Mouse (Mus musculus) forebrain, embryonic 16.5 days (tissue): ENCODE measurements at regions not wholly inside any gene's neighbourhood (a gene's known extent, or its start where the extent isn't known, plus 50 kb on each side); places are given as distances from the start of the nearest gene placed in this dataset.

Source experiments
- ATAC-seq: fragments of 200-750 bp; cut with Nextera tagmentation; 2 replicates; pipeline ENCODE4 v1.8.0; 2017; ENCODE audit warnings: mild to moderate bottlenecking, moderate library complexity
- H3K27ac ChIP-seq: fragments of 300-500 bp; sonication (generic); 2 replicates; pipeline ENCODE4 v1.5.1; 2014; ENCODE audit warnings: low read length, control low read depth
- H3K27me3 ChIP-seq: fragments of 300-500 bp; sonication (generic); replicated peaks from 2 replicates; pipeline ENCODE4 v1.6.1; 2014; ENCODE audit warnings: low read length; ENCODE audit not compliant: control insufficient read depth, insufficient read depth
- H3K36me3 ChIP-seq: fragments of 300-500 bp; sonication (generic); 2 replicates; pipeline ENCODE4 v1.6.1; 2014; ENCODE audit not compliant: control insufficient read depth, insufficient read depth
- H3K4me1 ChIP-seq: fragments of 300-500 bp; sonication (generic); replicated peaks from 2 replicates; pipeline ENCODE4 v1.6.1; 2014; ENCODE audit warnings: low read length; ENCODE audit not compliant: control insufficient read depth, insufficient read depth
- H3K4me2 ChIP-seq: fragments of 300-500 bp; sonication (generic); 2 replicates; pipeline ENCODE4 v1.6.1; 2014; ENCODE audit warnings: mild to moderate bottlenecking, low read length, control low read depth
- H3K4me3 ChIP-seq: fragments of 300-500 bp; sonication (generic); replicated peaks from 2 replicates; pipeline ENCODE4 v1.5.1; 2014; ENCODE audit warnings: mild to moderate bottlenecking, low read length, control low read depth
- H3K9ac ChIP-seq: fragments of 300-500 bp; sonication (generic); replicated peaks from 2 replicates; pipeline ENCODE4 v1.6.1; 2014; ENCODE audit warnings: low read depth, low read length, control low read depth
- H3K9me3 ChIP-seq: fragments of 300-500 bp; sonication (generic); 2 replicates; pipeline ENCODE4 v1.6.1; 2016; ENCODE audit warnings: low read length; ENCODE audit not compliant: control insufficient read depth
- WGBS: fragments of 180-500 bp; shearing (Covaris S2); extraction: QIAGEN DNeasy Blood & Tissue Kit; methylation state at CpG from one replicate; pipeline ENCODE4 v1.1.7; 2014; 5-methylcytosine and 5-hydroxymethylcytosine counted together

DNA sequence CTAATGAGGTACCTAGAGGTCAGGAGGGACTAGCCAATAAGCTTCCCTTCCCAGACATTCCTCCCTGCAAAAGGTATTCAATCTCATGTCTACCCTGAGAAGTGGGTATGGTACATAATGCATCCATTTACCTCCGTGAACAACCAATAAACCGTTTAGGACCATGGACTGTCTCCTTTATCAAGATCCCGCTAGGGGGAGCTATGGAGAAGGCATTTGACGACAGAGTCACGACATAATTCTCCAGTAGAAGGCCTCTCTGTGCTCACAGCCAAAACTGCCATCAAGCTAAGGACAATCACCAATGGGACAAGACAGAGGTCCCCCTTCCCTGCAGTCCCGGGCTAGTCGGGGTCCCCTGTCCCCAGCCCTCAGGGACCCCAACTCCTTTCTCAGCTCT is 273.5 kb upstream of the Mon1b start:
- Histone ChIP-seq H3K4me1 (no peaks in the 10 kb centered on the region), H3K9ac (no peak overlapping the region), H3K4me3 (no peak overlapping the region), H3K27ac (no peak overlapping the region), H3K27me3 (no peaks in the 10 kb centered on the region), H3K4me2 (no peak overlapping the region), H3K9me3 (no peaks in the 10 kb centered on the region), H3K36me3 (no peaks in the 10 kb centered on the region)
- no peak for ATAC-seq
- 61% methylated on average over 7 of the region's 7 CpGs for WGBS

- WGBS = 95% methylated on average over 13 of the region's 13 CpGs
- Histone ChIP-seq H3K27me3 (no peaks in the 10 kb centered on the region), H3K9ac (no peak overlapping the region), H3K36me3 (no peaks in the 10 kb centered on the region), H3K9me3 (no peaks in the 10 kb centered on the region), H3K27ac (no peak overlapping the region), H3K4me2 (no peak overlapping the region), H3K4me3 (no peak overlapping the region), H3K4me1 (no peaks in the 10 kb centered on the region)
- no peak for ATAC-seq
Observed at GRCm38 (mm10) chr8:113364181-113364580, 271.2 kb upstream of the Mon1b start.

GRCm38 (mm10) chr8:113383517-113383916 is 251.9 kb upstream of the Mon1b start:
- 31% methylated on average over 3 of the region's 3 CpGs for WGBS
- no peaks in the 10 kb centered on the region for H3K4me1 ChIP-seq
- no peak overlapping the region for H3K27ac ChIP-seq
- H3K27me3 ChIP-seq = no peaks in the 10 kb centered on the region
- H3K4me3 ChIP-seq = no peak overlapping the region
- H3K36me3 ChIP-seq = no peaks in the 10 kb centered on the region
- ATAC-seq = no peak
- H3K9me3 ChIP-seq = no peaks in the 10 kb centered on the region
- H3K9ac ChIP-seq = no peak overlapping the region
- no peak overlapping the region for H3K4me2 ChIP-seq

DNA sequence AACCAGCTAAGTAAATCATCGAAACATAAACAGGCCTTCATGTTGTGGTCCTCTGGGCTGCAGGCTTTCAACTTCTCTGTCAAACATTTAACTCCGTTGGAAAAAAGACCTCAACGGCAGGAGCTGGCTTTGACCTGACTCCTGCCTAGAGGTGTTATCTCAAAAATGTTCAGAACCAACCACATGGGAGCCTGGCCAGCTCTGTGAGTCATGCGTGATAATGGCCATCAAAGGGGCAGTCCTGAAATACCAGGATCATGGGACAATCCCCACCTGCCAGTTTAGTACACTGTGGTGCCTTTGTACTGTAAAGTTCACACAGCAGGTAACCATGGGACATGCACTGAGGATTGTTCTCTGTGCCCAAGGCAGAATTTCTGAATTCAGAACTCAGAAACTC is 251.4 kb upstream of the Mon1b start:
- Histone ChIP-seq H3K27ac (no peak overlapping the region), H3K4me2 (no peak overlapping the region), H3K27me3 (no peaks in the 10 kb centered on the region), H3K9me3 (no peaks in the 10 kb centered on the region), H3K4me3 (no peak overlapping the region), H3K4me1 (no peaks in the 10 kb centered on the region), H3K36me3 (no peaks in the 10 kb centered on the region), H3K9ac (no peak overlapping the region)
- WGBS = 55% methylated on average over 4 of the region's 4 CpGs
- no peak for ATAC-seq

DNA sequence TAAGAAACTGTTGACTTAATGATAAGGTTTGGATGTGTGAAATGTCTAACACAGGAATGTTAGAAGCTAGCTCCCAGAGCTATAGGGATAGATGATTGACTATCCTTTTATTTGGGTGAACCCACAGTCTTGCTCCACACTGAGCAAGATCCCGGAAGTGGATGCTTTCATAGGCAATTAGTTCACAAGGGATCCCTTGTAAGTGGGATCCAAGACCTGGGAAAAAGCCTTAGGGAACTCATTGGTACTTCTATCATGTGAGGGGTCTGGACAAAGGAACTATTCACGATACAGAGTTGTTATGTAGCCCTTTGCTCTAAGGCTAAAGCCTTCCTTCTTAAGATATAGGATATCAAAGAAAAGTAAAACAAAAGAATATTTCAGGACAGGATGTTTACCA is 245.9 kb upstream of the Mon1b start:
- H3K9me3 ChIP-seq = no peaks in the 10 kb centered on the region
- 20% methylated on average over 2 of the region's 2 CpGs for WGBS
- H3K27me3 ChIP-seq = no peaks in the 10 kb centered on the region
- no peak overlapping the region for H3K4me2 ChIP-seq
- no peaks in the 10 kb centered on the region for H3K36me3 ChIP-seq
- no peaks in the 10 kb centered on the region for H3K4me1 ChIP-seq
- ATAC-seq = no peak
- H3K9ac ChIP-seq = no peak overlapping the region
- H3K27ac ChIP-seq = no peak overlapping the region
- H3K4me3 ChIP-seq = no peak overlapping the region

- H3K36me3 ChIP-seq = no peaks in the 10 kb centered on the region
- no peak for ATAC-seq
- no peak overlapping the region for H3K4me3 ChIP-seq
- no peaks in the 10 kb centered on the region for H3K9me3 ChIP-seq
- H3K4me2 ChIP-seq = no peak overlapping the region
- H3K9ac ChIP-seq = no peak overlapping the region
- H3K27me3 ChIP-seq = no peaks in the 10 kb centered on the region
- 68% methylated on average over 4 of the region's 4 CpGs for WGBS
- no peak overlapping the region for H3K27ac ChIP-seq
- H3K4me1 ChIP-seq = no peaks in the 10 kb centered on the region
Observed at GRCm38 (mm10) chr8:113390038-113390437, 245.3 kb upstream of the Mon1b start.

DNA sequence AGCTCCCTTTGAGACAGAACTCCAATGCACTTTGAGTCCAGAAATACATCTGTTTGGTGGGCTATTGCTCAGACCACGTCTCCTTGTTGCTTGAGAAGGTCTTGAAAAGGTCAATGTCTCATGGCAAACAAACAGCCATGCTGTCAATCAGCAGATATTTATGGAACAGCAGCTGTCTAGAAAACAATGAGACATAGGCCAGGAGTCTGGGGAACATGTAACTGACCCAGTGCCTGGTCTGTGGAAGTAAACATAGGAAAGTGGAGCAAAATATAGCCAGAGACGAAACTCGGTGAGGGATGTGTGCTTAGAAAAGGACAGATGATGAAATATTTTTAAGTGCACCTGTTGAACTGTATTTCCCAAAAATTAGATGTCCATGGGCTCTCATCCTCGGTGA is 241.1 kb upstream of the Mon1b start:
- ATAC-seq = no peak
- H3K9me3 ChIP-seq = no peaks in the 10 kb centered on the region
- no peaks in the 10 kb centered on the region for H3K36me3 ChIP-seq
- no peak overlapping the region for H3K4me3 ChIP-seq
- H3K9ac ChIP-seq = no peak overlapping the region
- H3K4me1 ChIP-seq = no peaks in the 10 kb centered on the region
- H3K4me2 ChIP-seq = no peak overlapping the region
- 77% methylated on average over 4 of the region's 4 CpGs for WGBS
- no peaks in the 10 kb centered on the region for H3K27me3 ChIP-seq
- no peak overlapping the region for H3K27ac ChIP-seq

GRCm38 (mm10) chr8:113405158-113405557 is 230.2 kb upstream of the Mon1b start:
- no peak for ATAC-seq
- Histone ChIP-seq H3K27ac (no peak overlapping the region), H3K4me2 (no peak overlapping the region), H3K9ac (no peak overlapping the region), H3K27me3 (no peaks in the 10 kb centered on the region), H3K9me3 (no peaks in the 10 kb centered on the region), H3K36me3 (no peaks in the 10 kb centered on the region), H3K4me1 (0 out of 2 replicates have a peak, but pooled peaks cover 2% of the 10 kb centered on the region), H3K4me3 (no peak overlapping the region)
- 63% methylated on average over 4 of the region's 4 CpGs for WGBS

DNA sequence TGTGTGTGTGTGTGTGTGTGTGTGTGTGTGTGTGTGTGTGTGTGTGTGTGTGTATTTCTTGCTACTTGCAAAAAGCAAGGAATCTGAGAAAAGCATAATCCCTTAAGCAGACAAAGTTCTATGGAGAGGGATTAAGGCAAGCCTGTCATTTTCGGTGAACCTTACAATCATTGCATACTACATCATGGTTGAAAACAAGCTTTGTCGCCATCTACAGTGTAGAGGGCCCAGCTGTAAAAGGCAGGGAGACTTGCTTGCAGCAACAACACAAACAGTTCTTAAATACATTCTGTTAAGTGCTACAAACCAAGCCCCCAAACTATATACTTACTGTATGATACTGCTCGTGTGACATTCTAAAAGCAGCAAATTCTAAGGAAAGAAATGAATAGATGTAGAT is 216.0 kb upstream of the Mon1b start:
- Histone ChIP-seq H3K9me3 (no peaks in the 10 kb centered on the region), H3K4me3 (no peak overlapping the region), H3K36me3 (no peaks in the 10 kb centered on the region), H3K9ac (no peak overlapping the region), H3K27ac (no peak overlapping the region), H3K4me1 (no peaks in the 10 kb centered on the region), H3K4me2 (no peak overlapping the region), H3K27me3 (no peaks in the 10 kb centered on the region)
- WGBS = 74% methylated on average over 3 of the region's 3 CpGs
- ATAC-seq = no peak

DNA sequence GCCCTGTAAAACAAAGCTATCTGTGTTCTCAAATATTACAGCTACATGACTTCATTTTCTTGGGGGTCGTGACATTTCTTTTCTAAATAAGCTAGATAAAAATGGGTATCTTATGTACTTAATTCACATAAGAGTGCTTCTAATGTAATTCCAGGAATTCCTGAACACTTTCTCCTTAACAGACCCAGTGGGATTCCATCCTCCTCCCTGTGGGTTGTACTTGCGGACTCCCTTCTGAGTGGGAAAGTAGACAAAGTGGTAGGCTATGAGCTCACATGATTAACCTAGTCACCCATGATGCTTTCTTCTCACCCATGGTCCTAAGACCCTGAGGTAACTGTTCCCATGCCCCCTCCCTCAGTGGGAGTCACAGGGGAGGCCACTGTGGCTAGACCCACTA is 212.7 kb upstream of the Mon1b start:
- Histone ChIP-seq H3K27me3 (no peaks in the 10 kb centered on the region), H3K4me1 (no peaks in the 10 kb centered on the region), H3K4me2 (no peak overlapping the region), H3K27ac (no peak overlapping the region), H3K36me3 (no peaks in the 10 kb centered on the region), H3K9ac (no peak overlapping the region), H3K9me3 (no peaks in the 10 kb centered on the region), H3K4me3 (no peak overlapping the region)
- 93% methylated on average over 2 of the region's 2 CpGs for WGBS
- no peak for ATAC-seq
